Mouse (Mus musculus) heart, embryonic 10.5 days (tissue): ENCODE results near the gene Wdr86. TPM values are rescaled to one million over a fixed set of nuclear protein-coding genes. Genes with fewer than 3 reads are reported as not detected.

Experiments
- DNase-seq: peaks from one replicate; pipeline ENCODE4 v3.0.0-alpha.2; 2017; ENCODE audit warnings: low spot score
- H3K27ac ChIP-seq: fragments of 300-500 bp; sonication (generic); 2 replicates; pipeline ENCODE4 v1.5.1; 2016; ENCODE audit warnings: mild to moderate bottlenecking
- H3K27me3 ChIP-seq: fragments of 300-500 bp; sonication (generic); 2 replicates; pipeline ENCODE4 v1.6.1; 2016; ENCODE audit warnings: mild to moderate bottlenecking; ENCODE audit not compliant: poor library complexity, insufficient read depth, severe bottlenecking
- H3K36me3 ChIP-seq: fragments of 300-500 bp; sonication (generic); 2 replicates; pipeline ENCODE4 v1.6.1; 2016; ENCODE audit warnings: mild to moderate bottlenecking, moderate library complexity
- H3K4me1 ChIP-seq: fragments of 300-500 bp; sonication (generic); 2 replicates; pipeline ENCODE4 v1.6.1; 2016; ENCODE audit warnings: mild to moderate bottlenecking
- H3K4me3 ChIP-seq: fragments of 300-500 bp; sonication (generic); 2 replicates; pipeline ENCODE4 v1.5.1; 2016; ENCODE audit warnings: mild to moderate bottlenecking, moderate library complexity
- H3K9me3 ChIP-seq: fragments of 300-500 bp; sonication (generic); 2 replicates; pipeline ENCODE4 v1.6.1; 2016; ENCODE audit warnings: mild to moderate bottlenecking, moderate library complexity
- WGBS: fragments of 180-500 bp; shearing (Covaris S2); methylation state at CpG from one replicate; pipeline ENCODE4 v1.1.7; 2016; 5-methylcytosine and 5-hydroxymethylcytosine counted together
- polyA plus RNA-seq: library from polyadenylated mRNA; unstranded; fragments of >200 nt; fragmentation: Nextera tagmentation; extraction: Ambion mirVana; gene quantifications from 2 replicates; pipeline ENCODE4 v1.2.1, GENCODE M21; 2016

Gene Wdr86
- polyA plus RNA-seq, 1 experiment from 2014 or later: 29.3 TPM

DNA sequence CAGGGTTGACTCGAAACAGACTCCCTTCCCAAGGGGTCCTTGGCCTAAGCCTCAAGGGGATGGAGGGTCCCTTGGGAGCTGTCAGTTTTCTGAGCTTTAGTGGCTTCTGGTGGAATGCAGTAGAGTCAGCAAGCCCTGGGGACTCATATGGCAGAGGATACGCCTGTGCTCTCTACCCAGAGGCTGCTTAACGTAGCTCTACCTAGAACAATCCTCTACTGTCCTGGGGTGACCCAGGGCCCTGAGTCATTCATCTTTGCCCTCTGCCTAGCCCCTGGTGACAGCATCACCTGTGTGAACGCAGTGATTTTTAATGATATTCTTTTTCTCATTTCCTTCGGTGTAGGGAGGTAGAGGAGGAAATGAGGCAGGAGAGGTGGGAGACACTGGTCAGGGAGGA, 19.2 kb upstream of the Wdr86 start:
- DNase-seq: no peak
- H3K4me3 ChIP-seq: peak overlapping the region; percentile 72
- no peaks in the 10 kb centered on the region for H3K27me3 ChIP-seq
- H3K4me1 ChIP-seq: peaks cover 74% of the 10 kb centered on the region
- WGBS: 53% methylated on average over 5 of the region's 5 CpGs
- no peaks in the 10 kb centered on the region for H3K9me3 ChIP-seq
- H3K36me3 ChIP-seq: no peaks in the 10 kb centered on the region
- H3K27ac ChIP-seq: peak overlapping the region; percentile 97

GRCm38 (mm10) chr5:24747533-24747932, 17.0 kb upstream of the Wdr86 start:
- no peak overlapping the region for H3K4me3 ChIP-seq
- H3K9me3 ChIP-seq: no peaks in the 10 kb centered on the region
- peak overlapping the region; percentile 54; the same call in 1 of the 2 replicates for H3K27ac ChIP-seq
- H3K4me1 ChIP-seq: peaks cover 52% of the 10 kb centered on the region
- no peak for DNase-seq
- 12% methylated on average over 6 of the region's 6 CpGs for WGBS
- no peaks in the 10 kb centered on the region for H3K36me3 ChIP-seq
- no peaks in the 10 kb centered on the region for H3K27me3 ChIP-seq

DNA sequence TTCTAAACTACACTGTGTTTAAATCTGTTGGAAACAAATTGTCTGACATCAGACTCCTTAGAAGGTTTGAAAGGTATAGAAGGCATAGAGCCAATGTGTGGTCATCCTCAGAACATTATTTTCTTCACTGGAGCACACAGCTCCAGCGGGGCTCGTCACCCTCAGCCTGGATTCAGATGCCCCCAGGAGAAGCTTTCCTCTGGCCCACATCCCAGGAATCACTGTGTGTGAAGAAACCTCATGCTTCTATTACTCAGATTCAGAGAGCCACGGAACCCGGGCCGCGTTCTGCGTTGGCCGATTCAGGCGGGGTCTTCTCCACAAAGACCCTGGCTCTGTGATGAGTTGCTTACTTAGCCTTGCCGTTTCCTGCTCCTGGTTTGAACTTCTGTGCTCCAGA, 13.4 kb upstream of the Wdr86 start:
- peaks cover 38% of the 10 kb centered on the region for H3K4me1 ChIP-seq
- 93% methylated on average over 10 of the region's 10 CpGs for WGBS
- no peak overlapping the region for H3K27ac ChIP-seq
- H3K27me3 ChIP-seq: no peaks in the 10 kb centered on the region
- no peaks in the 10 kb centered on the region for H3K36me3 ChIP-seq
- DNase-seq: no peak
- no peaks in the 10 kb centered on the region for H3K9me3 ChIP-seq
- no peak overlapping the region for H3K4me3 ChIP-seq

DNA sequence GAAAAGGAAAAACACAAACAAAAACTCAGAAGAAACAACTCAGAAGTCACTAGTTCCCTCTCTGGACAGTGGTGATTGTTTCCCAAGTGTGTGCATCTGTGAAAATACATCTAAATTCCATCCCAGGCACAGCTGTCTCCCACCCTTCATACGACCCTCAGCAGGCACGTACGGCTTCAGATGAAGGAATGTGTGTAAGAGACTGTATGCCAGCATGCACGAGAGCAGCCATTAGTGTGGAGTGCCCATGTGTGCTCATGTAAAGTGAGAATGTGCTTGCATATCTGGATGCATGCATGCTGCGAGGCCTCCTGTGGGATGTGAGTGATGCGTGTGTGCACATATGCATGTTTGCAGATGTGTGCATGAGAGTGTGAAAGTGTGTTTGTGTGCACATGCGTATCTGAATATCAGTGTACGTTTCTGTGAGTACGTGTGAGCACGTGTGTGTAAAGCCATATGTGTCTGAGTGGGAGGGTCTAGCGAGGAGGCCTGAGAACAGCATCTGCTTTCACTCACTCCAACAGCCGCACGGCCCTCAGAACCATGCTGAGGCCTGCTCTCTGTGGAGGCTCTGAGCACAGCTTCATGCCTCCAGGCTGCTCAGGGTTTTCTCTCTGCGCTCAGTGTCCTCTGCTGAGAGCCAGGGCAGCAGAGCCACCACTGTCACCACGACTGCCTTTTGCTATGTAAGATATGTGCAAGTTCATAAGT, 10.8 kb upstream of the Wdr86 start:
- DNase-seq: peak; percentile 68
- H3K36me3 ChIP-seq: no peaks in the 10 kb centered on the region
- H3K4me3 ChIP-seq: no peak overlapping the region
- peak overlapping the region; percentile 57 for H3K27ac ChIP-seq
- 69% methylated on average over 15 of the region's 15 CpGs for WGBS
- H3K9me3 ChIP-seq: no peaks in the 10 kb centered on the region
- peaks cover 25% of the 10 kb centered on the region for H3K4me1 ChIP-seq
- no peaks in the 10 kb centered on the region for H3K27me3 ChIP-seq

- Histone ChIP-seq H3K4me1 (peaks cover 25% of the 10 kb centered on the region), H3K36me3 (no peaks in the 10 kb centered on the region), H3K27me3 (no peaks in the 10 kb centered on the region), H3K27ac (peak overlapping the region; percentile 82), H3K4me3 (peak overlapping the region; percentile 42), H3K9me3 (no peaks in the 10 kb centered on the region)
- no peak for DNase-seq
- 23% methylated on average over 15 of the region's 15 CpGs for WGBS
Measured at GRCm38 (mm10) chr5:24739141-24739753, 8.7 kb upstream of the Wdr86 start.

GRCm38 (mm10) chr5:24738517-24738916, 8.0 kb upstream of the Wdr86 start:
- Histone ChIP-seq H3K36me3 (no peaks in the 10 kb centered on the region), H3K27me3 (no peaks in the 10 kb centered on the region), H3K4me3 (no peak overlapping the region), H3K4me1 (peaks cover 31% of the 10 kb centered on the region), H3K27ac (peak overlapping the region; percentile 82), H3K9me3 (no peaks in the 10 kb centered on the region)
- DNase-seq: no peak
- WGBS: 75% methylated on average over 1 of the region's 1 CpGs

DNA sequence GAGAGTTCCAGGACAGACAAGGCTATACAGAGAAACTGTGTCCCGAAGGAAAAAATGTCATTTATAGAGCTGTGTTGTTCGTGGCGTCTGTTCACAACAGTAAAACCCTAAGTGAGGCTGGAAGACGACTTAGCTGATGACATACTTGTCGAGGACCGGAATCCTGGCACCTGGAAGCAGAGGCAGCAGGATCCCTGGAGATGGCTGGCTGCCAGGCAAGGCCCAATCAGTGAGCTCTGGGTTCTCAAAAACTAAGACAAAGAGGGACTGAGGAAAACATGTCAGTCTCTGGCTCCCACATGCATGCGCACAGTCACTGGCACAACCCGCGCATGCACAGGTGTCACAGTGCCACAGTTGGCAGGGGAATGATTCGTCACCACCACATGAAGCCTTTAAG, 7.1 kb upstream of the Wdr86 start:
- Histone ChIP-seq H3K27ac (no peak overlapping the region), H3K36me3 (no peaks in the 10 kb centered on the region), H3K9me3 (no peaks in the 10 kb centered on the region), H3K27me3 (no peaks in the 10 kb centered on the region), H3K4me1 (peaks cover 40% of the 10 kb centered on the region), H3K4me3 (no peak overlapping the region)
- WGBS: 93% methylated on average over 10 of the region's 10 CpGs
- DNase-seq: no peak

DNA sequence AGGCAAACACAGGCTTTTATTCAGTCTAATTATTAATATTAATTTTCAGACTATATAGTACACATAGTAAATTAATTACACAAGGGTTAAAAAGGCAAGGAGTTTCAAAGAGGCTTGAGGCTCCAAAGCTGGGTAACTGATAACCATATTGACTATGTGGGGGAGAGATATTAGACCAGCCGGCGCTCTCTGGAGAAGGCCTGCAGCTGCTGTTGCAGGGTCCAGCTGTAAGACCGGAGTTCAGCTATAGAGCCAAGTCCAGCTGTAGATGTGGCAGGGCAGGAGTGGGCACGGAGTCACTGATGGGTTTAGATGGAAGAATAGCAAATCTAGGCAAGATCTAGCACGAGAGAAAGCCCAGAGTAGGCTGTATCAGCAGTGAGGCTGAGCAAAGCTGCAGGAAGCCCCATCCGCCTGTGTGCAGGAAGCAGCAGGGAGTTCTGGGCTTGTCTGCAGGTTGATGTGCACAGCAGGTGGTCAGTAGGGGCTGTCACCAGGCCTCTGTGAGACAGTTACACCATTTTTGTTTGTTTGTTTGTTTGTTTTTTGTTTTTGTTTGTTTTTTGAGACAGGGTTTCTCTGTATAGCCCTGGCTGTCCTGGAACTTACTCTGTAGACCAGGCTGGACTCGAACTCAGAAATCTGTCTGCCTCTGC, 3.4 kb upstream of the Wdr86 start:
- Histone ChIP-seq H3K36me3 (no peaks in the 10 kb centered on the region), H3K4me1 (peaks cover 54% of the 10 kb centered on the region), H3K4me3 (no peak overlapping the region), H3K27me3 (peaks cover 6% of the 10 kb centered on the region; the same call in 1 of the 2 replicates), H3K9me3 (no peaks in the 10 kb centered on the region), H3K27ac (peak overlapping the region; percentile 91)
- no peak for DNase-seq
- WGBS: 43% methylated on average over 7 of the region's 7 CpGs

DNA sequence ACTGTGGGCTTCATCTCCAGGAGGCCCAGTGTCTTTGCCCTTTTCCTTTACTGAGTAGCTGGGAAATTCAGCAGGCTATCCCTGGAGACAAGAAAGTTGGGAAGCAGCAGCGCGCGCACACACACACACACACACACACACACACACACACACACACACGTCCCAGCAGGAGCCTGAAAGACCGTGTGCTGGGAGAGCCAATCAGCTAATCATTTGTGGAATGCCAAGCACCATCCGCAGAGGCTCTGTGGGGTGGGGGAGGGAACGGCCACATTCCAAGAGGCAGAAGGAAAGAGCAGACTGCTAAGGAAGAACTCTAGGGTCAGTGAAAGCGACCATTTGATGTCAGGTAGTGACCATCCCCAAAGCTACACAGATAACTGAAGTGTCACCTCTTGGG, 2.6 kb upstream of the Wdr86 start:
- WGBS: under 1% methylated on average over 8 of the region's 8 CpGs
- H3K27me3 ChIP-seq: peaks cover 6% of the 10 kb centered on the region; the same call in 1 of the 2 replicates
- H3K4me1 ChIP-seq: peaks cover 50% of the 10 kb centered on the region
- peak overlapping the region; percentile 35 for H3K4me3 ChIP-seq
- peak overlapping the region; percentile 91 for H3K27ac ChIP-seq
- no peaks in the 10 kb centered on the region for H3K9me3 ChIP-seq
- no peaks in the 10 kb centered on the region for H3K36me3 ChIP-seq
- peak; percentile 93 for DNase-seq

GRCm38 (mm10) chr5:24730986-24731385, 459 bp upstream of the Wdr86 start:
- under 1% methylated on average over 15 of the region's 15 CpGs for WGBS
- H3K36me3 ChIP-seq: no peaks in the 10 kb centered on the region
- peak overlapping the region; percentile 91 for H3K27ac ChIP-seq
- H3K4me3 ChIP-seq: peak overlapping the region; percentile 78
- no peaks in the 10 kb centered on the region for H3K9me3 ChIP-seq
- no peak for DNase-seq
- peaks cover 6% of the 10 kb centered on the region; the same call in 1 of the 2 replicates for H3K27me3 ChIP-seq
- H3K4me1 ChIP-seq: peaks cover 57% of the 10 kb centered on the region

GRCm38 (mm10) chr5:24729797-24730487, 585 bp downstream of the Wdr86 start:
- Histone ChIP-seq H3K4me1 (peaks cover 67% of the 10 kb centered on the region), H3K27ac (peak overlapping the region; percentile 91), H3K36me3 (no peaks in the 10 kb centered on the region), H3K9me3 (no peaks in the 10 kb centered on the region), H3K4me3 (peak overlapping the region; percentile 78), H3K27me3 (peaks cover 6% of the 10 kb centered on the region; the same call in 1 of the 2 replicates)
- WGBS: 2% methylated on average over 49 of the region's 49 CpGs
- no peak for DNase-seq

- Histone ChIP-seq H3K4me3 (no peak overlapping the region), H3K4me1 (peaks cover 57% of the 10 kb centered on the region), H3K27me3 (peaks cover 6% of the 10 kb centered on the region; the same call in 1 of the 2 replicates), H3K9me3 (no peaks in the 10 kb centered on the region), H3K27ac (no peak overlapping the region), H3K36me3 (no peaks in the 10 kb centered on the region)
- no peak for DNase-seq
- 57% methylated on average over 12 of the region's 12 CpGs for WGBS
Measured at GRCm38 (mm10) chr5:24726901-24727836, 3.4 kb downstream of the Wdr86 start.
